Mouse (Mus musculus): ENCODE measurements around the gene Prss12.

GRCm38 (mm10) chr3:123448096-123448495 is 1.4 kb downstream of the Prss12 start:
- TF ChIP-seq POLR2A (IDR thresholded peaks at IDR 0.05; ENCODE audit: extremely low read depth, insufficient read depth, low read length) = no peak
- no peak for TF ChIP-seq CTCF (IDR thresholded peaks at IDR 0.05; ENCODE audit: extremely low read depth, insufficient read depth, low read length)

Measured in cortical plate, adult 2 months (tissue).